Mouse (Mus musculus) frontal cortex, adult 2 months (tissue): Measurements from ENCODE around the gene Plekha1. TPM values are rescaled to one million over a fixed set of nuclear protein-coding genes. Genes with fewer than 3 reads are reported as not detected.

Source experiments
- DNase-seq, 2 experiments: peaks; one replicate each; pipeline ENCODE4 v3.0.0; 2022; ENCODE audit warnings: low spot score in 1 of 2; ENCODE audit errors: extremely low spot score in 1 of 2
- polyA plus RNA-seq: library from polyadenylated mRNA; depleted of rRNA; stranded (reverse); fragments of >200 nt; gene quantifications from 2 replicates; pipeline ENCODE4 v1.2.3, GENCODE M21; 2012; rRNA removed

Gene Plekha1
- polyA plus RNA-seq: 155 and 156 TPM in 2 replicates

DNA sequence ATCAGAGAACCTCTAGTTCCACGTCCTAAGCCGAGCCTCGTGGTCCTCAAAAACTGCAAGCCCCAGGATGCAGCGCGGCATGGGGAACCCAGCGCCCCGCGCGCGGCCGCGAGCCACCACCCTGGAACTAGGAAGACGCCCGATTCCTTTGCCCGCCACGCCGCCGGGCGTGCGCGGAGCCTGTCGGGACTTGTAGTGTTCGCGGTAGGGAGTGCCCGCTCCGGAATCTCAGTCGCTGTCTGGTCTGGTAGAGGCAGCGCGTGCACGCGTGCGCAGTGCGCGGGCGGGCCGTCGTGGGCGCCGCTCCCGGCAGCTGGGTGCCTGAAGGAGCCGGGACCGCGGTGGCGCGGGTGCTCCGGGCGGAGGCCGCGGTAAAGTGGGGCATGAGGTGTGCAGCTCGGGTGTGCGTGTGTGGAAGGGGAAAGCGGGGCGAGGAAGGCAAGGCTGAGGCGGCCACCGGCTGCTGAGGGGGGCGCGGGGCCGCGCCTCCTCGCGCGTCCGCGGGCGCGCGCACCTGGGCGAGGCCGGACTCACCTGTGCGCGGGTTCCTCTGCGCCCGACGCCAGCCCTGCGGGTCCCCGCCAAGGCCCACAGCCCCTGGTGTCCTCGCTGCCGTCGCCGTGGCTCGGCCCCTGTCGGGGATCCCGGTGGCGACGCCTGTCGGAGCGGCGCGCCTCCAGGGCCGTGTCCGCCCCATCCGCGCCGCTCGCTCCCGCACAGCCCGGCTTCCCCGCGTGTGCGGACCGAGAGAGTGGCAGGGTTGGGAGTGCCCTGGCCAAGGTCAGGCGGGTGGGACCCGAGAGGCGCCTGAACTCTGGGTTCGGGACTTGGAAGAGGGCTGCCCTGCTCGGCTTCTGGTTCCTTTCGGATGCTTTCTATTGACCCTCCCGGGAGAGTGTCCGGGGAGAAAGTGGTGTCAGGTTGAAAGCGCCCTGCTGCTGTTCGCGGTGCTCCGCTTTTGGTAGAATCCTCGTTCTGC is at the start of gene Plekha1:
TSS of gene Plekha1 (plus strand) at position 144 of the 979 bp plus-strand sequence.
- peak; percentile 97 to 98 for DNase-seq

DNA sequence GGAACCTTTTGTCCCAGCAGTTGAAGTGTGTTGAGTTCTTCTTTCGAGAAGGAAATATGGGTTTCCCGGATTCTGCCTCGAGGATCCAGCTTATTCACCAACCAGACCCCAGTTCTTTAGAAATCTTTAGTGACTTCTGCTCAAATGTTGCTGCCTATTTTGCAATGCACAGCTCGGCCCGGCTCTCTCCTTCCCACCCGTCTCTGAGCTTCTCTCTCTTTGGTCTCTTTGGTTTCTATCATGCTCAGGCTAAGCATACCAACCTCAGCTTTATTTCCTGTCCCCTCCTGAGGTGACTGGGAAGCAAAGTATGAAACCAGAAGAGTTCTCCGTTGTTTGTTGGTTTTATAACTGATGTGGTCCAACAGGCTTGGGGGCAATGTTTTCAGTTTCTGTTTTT is 49.3 kb upstream of the Plekha1 start:
- DNase-seq: no peak

DNA sequence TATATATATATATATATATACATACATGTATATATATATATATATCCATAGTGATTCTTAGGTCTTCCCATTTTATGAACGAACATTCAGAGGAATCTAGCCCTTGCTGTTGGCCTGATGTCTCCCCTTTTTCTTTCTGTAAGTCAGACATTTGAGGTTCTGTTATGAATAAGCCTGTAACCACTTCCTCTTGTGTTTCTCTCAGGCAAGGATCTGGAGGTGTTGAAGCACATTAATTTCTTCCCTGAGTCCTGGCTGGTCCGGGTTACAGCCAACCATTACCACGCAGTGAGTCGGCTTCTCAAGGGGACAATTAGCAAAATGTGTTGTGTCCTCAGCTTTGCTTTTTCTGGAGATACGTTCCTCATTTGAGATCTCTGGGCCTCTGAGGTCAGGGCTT is 46.7 kb upstream of the Plekha1 start:
- no peak for DNase-seq

DNA sequence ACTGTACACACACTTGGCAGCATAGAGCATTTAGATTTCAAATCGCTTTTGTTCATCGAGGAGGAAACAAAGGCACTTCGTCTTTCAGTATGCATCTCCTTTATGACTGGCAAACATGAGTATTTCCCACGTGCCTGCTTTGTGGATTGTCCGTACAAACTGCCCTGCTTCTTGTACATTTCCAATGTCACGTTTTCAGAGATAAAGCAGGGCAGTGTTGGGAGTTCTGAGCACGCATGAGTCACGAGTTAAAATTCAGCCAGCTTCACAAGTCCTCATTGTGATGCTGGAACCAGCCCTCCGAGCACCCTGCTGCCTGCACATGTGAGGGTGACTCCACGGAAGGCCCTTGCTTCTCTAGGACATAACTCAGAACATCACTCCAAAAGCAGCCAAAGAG is 45.9 kb upstream of the Plekha1 start:
- DNase-seq: no peak

DNA sequence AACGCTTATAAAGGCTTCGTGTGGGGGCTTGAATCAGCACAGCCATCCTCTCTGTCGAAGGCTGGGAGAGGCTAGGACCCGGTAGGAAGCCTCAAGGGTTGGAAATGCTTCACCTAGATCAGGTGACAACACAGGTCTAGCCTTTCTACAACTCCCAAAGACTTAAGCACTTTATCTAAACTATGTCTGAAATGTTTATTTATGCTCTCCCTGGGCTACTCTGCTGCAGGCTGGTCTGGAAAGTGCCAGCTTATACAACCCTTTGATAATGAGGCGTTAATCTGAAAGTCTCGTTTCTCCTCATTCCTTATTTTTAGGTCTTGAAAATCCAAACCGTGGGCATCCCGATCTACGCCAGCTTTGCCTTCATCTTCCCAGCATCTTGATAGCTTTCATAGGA is 41.6 kb upstream of the Plekha1 start:
- no peak for DNase-seq

DNA sequence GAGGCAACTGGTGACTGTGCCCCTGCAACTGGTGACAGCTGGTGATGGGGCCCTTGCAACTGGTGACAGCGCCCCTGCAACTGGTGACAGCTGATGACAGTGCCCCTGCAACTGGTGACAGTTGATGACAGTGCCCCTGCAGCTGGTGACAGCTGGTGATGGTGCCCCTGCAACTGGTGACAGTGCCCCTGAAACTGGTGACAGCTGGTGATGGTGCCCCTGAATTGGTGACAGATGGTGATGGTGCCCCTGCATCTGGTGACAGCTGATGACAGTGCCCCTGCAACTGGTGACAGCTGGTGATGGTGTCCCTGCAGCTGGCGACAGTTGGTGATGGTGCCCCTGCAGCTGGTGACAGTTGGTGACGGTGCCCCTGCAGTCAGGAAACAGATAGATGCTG is 39.2 kb upstream of the Plekha1 start:
- DNase-seq: no peak

DNA sequence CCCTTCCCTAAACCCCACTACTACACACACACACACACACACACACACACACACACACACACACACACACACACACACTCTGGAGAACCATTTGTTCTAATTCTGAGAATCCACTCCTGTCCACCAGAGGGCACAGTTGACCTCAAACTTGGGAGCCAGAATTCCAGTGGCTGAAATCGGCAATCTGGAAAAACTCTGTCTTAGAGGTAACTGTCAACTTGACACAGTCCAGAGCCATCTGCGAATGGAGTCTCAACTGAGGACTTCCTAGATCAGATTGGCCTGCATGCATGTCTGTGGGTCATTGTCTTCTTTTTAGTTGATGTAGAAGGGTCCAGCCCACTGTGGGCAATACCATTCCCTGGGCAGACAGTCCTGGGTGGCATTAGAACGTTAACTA is 38.1 kb upstream of the Plekha1 start:
- peak in 1 of 2 experiments; percentile 81 for DNase-seq

DNA sequence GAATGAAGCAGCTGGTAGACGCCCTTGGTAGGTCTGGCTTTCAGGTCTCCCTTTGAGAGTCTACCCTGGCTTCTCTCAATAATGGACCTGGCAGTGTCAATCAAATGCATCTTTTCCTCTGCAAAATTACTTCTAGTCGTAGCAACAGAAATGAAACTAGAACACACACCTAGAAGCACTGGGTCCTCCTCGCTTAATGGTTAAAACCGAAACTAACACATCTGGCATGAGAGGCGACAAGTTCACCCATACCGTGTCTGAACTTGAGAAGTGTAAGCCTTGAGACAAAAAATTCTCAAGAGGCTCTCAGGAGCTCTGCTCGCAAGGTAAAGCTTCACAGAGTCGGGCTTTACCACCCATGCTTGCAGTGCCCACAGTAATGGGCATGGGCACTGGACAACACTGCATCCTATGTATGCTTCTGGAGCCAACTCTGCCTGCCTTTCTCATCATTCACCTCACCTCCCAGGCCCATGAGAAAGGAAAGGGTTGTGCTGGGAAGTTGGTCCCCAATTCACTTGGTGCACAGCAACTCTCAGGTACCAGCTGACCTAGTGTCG is 37.6 kb upstream of the Plekha1 start:
- DNase-seq: no peak

DNA sequence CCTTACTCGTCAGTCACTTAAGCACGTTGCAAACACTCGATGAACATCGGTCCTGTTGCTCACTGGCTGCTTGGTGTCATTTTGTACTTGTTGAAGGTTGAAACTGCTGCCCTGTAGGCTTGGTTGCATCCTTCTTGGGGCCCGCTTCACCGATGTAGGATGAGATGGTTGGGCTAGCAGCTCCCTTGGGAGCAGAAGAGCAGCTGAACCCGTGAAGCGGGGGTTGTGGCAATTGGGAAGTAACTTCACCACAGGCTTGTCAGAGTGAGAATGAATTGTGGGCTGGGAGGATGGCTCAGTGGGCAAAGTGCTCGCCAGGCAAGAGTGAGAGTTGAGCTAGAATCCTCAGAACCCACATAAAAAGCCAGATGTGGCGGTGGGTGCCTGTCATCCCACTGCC is 37.1 kb upstream of the Plekha1 start:
- DNase-seq: no peak

DNA sequence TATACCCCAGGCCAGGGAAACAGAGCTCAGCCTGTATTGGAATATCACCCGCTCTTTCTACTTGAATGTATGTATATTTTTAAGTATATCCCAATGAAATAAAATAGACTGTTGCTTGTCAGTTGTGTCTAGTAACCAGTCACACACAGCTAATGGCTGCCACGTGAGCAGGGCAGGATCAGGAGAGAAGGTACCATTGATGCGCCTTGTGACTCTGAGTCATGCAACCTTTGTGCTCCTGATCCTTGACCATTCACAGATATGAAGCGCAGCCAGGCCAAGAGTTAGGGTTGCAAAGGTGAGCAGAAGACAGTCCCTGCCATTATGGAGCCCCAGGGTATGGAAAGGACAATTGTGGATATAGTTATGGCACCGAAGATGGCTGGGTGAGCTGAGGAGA is 34.0 kb upstream of the Plekha1 start:
- DNase-seq: no peak

DNA sequence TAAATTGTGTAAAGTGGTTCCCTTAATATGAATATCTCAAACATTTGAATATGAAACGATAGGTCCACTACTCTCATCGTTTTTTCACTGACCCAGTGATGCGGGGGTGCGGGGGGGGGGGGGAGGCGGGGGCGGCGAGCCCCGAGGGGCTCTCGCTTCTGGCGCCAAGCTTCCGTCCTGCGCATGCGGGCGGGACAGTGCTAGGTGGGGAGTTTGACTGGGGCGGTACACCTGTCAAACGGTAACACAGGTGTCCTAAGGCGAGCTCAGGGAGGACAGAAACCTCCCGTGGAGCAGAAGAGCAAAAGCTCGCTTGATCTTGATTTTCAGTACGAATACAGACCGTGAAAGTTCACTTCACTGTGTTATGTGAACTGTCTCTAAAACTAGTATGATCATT is 31.3 kb upstream of the Plekha1 start:
- DNase-seq: no peak

DNA sequence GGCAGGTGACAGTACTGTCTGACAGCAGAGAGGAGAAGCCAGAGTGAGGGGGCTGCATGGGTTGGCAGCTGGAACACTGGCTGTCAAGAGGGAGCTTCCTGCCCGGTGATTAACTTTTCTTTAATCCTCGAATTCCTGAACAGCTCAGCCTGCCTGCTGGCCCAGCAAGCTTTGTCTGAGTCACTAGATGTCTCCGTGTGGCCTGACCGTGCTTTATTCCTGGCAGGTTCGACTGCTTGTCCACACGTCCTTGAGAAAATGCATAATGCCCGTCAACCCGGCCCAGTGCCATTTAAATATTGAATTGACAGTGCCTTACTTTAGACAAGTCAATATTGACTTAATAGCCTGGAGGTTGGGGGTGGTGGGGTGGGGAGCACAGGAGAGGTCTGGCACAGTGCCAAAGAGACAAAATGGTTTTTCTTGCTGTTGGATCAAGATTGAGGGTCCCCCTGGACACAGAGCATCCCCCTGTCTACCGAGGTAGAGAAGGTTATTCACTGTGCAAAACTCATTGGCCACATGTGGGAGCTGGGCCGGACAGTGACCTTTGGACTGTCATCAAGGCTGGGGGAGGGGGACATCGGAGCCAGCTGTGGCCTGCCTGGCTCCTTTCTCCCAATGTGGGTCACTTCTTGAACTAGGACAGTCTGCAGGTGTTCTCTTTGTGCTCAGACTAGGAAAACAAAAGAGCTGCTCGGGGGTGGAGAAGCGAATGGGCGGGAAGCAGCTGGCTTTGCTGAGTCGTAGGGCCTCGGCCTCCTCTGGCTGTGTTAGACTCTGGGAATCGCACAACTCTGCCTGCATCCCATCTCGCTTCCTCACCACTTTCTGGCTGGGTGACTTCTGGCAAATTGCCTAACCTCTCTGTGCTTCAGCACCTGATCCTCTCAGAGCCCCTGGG is 30.3 kb upstream of the Plekha1 start:
- no peak for DNase-seq

DNA sequence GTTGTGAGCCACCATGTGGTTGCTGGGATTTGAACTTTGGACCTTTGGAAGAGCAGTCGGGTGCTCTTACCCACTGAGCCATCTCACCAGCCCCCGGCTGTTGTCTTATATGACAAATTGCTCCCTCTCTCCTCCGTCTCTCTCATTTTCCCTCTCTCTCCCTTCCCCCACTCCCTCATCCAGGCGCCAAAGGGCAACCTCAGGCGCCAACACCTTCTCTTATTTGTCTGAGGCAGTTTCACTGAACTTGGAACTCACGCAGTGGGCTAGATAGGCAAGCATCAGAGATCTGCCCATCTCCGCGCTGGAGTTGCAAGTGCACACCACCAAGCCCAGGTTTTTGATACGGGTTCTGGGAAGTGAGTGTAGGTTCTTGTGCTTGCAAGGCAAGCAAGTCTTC is 29.5 kb upstream of the Plekha1 start:
- DNase-seq: no peak

DNA sequence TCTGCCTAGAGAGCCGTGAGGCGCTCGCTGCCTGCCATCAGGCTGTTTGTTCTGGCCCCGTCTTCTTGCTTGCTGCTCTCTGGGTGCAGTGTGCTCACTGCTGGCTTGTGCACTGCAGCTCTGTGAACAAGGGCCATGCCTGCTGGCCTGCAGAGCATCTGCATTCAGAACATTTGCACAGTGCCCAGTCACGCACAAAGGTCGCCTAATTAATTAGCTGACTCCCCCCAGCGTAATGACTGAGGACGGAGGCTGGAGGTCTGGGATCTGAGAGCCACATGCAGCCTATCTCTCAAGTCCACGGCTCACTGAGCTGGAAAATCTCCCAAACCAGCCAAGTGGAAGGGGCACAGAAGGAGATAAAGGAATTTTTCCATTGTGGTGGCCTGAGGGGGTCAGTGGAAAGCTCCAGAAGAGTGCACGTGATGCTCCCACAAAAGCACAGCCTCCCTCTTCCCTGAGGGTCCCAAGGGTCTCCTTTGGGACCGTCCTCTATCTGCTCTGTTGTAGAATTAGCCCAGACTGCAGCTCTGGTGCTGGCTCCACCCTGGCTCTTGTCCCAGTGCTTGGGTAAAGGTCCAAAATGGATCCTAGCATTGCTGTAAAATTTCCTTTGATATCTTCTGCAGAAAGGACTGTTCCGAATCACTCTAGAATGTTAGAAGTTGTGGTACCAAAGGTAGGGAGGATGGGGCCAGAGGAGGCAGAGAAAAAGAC is 27.5 kb upstream of the Plekha1 start:
- DNase-seq: no peak

DNA sequence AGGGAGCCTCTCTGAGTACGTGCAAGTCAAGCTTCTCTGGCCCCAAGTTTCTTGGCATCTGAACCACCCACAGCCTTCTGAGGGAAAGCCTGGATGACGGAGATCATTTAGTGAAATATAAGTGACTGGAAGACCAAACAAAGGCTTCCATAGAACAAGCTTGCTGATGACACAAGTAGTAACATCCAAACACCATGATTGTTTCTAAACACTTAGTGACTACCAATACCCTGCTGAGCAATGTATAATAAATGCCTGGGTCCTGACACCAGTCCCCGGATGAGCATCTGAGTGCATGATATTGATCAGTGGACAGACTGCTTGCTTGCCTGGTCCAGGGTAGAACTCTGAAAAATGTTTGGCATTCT is 26.9 kb upstream of the Plekha1 start:
- no peak for DNase-seq

DNA sequence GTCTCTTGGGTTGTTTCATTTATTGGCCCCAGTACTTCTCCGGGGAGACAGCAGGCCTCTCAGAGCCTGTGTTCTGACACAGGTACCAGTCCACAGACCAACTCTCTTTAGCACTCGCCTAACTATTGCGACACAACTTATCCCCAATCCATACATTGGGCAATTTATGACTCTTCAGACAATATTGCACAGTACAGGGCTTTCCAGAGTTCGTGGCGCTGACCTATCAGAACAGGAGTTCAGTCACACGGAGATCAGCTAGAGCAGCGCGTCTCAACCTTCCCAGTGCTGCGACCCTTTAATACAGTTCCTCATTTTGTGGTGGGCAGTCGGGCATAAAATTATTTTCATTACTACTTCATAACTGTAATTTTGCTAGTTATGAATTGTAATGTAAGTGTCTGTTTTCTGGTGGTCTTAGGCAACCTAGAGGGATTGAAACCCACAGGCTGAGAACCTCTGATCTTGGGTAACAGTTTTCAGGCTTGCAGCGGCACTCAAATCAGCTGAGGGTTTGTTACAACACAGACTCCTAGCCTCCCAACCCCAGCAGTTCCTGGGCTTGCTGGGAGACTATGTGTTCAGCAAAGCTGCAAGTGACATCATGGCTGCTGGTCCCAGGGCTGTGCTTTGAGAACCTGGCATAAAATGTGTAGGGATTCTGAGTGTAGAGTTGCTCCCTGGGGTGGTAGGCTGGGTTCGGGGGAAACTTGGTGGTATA is 26.0 kb upstream of the Plekha1 start:
- no peak for DNase-seq

DNA sequence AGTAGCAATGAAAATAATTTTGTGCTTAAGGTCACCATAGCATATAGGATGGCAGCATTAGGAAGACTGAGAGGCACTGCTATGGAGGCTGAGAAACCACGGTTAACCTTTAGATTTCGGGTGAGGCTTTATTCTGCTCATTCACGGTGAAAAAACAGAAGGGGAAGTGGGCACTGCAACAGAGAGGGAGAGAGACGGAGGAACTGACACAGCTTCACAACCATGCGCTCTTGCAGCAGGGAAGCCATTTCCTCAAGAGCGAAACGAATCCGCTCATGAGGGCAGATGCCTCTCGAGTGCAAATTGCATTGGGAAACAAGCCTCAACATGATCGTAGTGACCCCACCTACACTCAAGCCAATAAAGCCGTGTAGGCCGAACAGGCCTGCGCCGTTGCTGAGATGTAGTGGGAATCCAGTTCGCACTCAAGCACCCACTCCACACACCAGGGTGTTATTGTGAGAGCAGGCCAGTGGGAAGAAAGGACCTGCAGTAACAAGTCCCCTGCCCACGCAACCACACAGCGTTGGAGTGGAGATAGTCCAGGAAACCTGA is 18.3 kb upstream of the Plekha1 start:
- DNase-seq: no peak

DNA sequence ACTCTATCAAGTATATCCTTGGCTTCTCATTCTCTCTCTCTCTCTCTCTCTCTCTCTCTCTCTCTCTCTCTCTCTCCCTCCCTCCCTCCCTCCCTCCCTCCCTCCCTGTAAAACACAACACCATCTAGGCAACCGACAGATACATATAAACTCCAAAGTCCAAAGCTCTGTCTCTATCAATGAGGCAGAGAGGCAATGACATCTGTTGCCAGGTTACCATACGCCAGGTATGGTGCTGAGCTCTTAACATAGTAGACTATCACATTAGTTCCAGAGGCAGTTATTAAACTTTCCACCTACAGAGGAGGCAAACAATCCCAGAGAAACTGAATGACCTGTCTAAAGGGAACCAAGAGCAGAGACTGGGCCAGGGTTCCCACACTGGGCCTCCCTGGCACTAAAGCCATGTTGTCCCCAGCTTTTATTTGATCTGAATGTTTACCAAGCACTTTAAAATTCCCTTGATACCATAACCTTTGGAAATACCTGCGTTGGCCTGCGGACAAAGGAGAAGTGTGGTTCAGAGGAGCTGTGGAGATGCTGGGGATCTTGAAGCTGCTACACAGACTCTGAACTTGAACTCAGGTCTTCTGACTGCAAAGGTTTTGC is 10.8 kb upstream of the Plekha1 start:
- no peak for DNase-seq

DNA sequence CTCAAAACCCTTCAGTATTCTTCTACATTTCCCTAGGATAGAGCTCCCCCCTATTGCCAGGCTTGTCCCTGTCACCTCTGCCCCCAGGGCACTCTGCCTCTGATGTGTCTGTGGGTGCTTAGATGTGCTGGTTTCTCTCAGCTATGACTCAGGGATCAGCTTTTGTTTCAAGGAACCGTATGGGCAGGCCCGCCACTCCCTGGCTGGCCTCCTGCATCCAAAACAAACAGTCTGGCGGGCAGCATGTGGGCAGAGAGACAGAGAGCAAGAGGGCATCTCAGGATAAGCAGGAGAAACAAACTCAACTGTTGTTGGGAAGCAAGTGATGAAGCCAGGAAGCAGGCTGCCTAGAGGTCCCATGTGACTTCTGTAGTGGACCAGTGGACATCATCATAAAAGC is 9.9 kb upstream of the Plekha1 start:
- DNase-seq: no peak
